Mouse (Mus musculus): ENCODE results near the gene Rag1.

Rag1 gene

DNA sequence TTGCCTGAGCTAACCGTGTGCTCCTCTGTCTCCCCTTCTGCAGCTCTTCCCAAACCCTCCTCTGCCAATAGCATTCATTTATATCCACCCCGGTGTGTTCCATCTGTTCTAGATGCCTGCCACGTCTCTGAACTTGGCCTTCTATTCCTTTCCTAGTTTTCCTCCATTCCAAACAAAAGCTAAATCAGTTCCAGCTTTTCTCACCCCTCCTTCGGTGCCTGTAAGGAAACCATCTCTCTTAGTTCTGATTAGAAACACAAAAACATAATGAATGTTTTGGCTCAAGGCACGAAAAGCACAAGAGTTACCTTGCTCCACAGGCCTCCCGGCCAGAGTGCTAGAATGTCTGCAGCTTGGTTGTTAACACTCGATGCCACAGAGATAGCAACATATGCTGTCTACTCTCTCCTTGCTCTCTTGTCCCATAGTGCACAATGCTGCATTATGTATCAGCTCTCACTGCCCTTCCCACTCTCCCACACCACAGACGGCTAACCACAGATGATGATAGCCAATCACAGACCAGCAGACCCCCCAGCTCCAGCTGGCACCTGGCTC, at the start of gene Rag1, which contains the start of gene B230118H07Rik:
TSS of gene Rag1 (minus strand) at position 388 of the 558 bp plus-strand sequence.
TSS of gene B230118H07Rik (minus strand) at position 419 of the 558 bp plus-strand sequence.
- peak; percentile 72 for DNase-seq

DNA sequence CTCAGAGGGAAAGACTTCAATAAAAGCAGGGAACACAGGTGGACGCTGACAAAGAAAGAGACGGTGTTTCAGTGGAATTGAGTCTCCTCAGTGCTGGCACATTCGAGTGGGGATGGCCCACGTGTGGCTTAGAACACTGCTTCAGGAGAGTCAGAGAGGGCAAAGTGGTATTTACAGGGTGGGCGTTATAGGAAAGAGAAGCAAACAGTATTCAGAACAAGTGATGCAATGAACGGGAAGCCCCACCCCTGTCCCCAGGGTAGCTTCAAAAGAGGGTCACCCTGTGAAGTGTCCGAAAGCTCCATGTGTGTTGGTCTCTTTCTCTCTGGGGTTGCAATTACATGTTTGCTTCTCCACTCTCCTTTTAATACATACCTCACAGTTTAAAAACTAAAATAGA, 46.3 kb upstream of the Rag1 start:
- no peak for DNase-seq

DNA sequence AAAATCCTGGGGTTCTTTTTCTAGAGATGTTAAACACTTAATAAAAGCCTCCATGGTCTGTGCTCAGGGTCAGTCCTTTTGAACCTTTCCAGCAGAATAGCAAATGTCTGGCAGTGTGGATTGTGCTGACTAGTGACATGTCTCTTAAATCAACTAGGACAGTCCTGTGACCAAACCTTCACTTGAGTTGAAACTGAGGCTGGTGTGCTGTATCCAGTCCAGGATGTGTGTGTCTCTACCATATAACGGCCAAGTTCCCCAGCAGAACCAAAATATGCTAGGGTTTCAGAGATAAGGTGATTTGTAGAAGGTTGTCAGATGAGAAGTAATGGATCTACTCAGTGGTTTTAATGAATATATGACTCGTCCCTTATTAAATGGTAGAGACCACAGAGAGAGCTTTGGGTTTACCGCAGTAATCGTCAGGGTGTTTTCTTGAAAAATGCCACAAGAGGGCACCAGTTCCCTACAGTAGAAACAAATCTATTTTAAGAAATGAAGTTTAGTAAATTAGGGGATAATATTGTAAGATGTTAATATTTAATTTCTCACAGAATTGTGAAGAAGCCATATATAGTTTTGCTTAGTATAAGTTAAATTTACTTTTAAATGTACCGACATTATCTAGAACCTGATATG, 44.4 kb upstream of the Rag1 start:
- DNase-seq = peak; percentile 27

DNA sequence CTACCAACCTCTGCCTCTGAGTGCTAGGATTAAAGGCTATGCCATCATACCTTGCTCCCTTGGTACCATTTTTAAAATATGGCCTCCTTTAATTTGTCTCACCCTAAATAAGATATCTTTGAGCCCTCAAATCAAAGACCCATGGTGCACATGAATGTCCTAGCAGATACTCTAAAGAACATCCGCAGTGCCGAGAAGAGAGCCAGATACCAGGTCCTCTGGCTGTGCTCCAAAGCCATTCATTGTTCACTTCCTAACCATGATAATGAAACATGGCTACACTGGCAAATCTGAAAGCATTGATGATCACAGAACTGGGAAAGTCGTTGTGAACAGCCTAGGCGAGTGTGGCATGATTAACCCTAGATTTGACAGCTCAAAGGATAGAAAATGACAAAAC, 43.7 kb upstream of the Rag1 start:
- DNase-seq = no peak

- DNase-seq = no peak
These were observed 41.0 kb upstream of the Rag1 start for GRCm38 (mm10) chr2:101690252-101690827.

- no peak for DNase-seq
These were observed 38.7 kb upstream of the Rag1 start for GRCm38 (mm10) chr2:101688011-101688410.

GRCm38 (mm10) chr2:101684421-101684820, 35.1 kb upstream of the Rag1 start:
- DNase-seq = no peak

DNA sequence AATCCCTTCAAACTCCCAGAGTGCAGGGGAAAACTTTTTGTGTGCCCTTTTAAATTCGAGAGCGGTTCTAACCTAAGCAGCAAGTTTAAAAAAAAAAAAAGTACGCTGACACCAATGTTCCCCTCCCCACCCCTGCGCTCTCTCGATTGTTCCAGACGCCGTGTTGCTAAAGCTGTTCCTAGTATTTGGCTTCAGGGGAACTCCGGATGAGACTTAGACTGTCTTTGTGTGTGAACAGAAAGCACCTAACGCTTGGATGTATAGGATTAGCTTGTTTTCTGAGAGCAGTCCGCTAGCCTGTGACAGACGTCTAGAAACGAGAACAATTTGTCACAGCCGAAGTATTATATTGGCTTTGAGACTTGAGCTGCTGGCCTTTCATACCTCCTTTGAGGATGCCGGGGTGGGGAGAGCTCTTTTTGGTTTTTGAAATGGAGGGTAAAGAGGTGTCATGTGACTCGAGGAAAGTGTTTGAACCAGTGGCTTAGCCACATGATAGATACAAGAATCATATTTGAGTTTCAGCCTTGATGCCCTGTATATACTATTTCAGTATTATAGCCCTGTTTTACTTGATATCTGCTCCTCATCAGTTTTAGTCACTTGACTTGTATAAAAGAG, 30.0 kb upstream of the Rag1 start:
- DNase-seq = peak; percentile 35

DNA sequence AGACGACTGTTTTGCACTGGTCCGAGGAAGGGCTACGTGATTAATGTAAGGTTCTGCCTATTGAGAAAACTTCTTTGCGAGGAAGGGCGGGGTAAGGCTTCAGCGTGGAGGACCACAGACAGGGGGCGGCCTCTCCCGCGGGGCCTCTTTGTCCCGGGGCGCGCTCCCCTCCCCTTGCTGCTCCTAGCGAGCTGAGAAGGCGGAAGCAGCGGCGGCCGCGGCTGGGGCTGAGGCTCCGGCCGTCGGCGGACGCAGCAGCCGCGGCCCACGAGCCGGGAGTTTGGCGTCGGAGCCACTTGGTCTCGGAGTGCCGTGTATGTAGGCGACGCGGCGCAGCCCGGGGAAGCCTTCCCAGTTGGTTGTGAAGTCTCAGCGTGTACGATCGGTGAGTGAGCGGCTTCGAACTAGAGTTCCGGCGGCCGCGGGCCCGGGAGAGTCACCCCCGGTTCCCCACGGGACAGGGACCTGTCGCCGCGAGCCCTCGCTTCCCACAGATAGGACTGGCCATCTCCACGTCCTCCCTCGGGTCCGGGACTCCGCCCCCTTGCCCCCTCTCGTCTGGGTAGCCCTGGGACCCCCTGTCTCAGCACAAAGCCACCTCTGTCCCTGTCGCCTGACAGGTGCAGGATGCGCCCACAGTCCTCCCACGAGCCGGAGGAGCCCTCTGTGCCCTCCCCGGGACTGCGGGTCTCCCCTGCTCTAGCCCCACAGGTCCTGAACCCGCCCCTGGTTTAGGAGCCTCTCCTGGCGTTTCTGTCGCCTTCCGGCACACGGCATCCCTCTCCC, 29.1 kb upstream of the Rag1 start, which contains the start of gene Traf6:
TSS of gene Traf6 (plus strand) at position 194 of the 786 bp plus-strand sequence.
- DNase-seq = peak; percentile 94

DNA sequence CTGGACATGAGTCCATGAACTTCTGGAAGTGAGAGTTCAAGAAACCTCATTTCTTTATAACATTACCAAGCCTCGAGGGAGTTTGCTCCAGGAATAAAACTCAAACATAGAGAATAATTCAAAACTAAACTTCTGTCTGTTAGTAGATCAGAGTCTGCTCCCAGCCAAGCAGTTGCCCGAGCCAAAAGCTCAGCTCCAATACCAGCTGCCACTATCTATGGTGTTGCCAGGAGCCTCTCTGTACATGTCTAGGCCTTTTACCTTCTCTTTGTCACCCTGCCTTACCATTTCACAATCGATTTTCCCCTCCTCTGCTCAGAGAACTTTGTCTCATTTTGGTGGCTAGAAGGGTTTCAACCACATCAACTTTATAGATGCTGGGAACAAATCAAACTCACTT, 24.2 kb upstream of the Rag1 start:
- no peak for DNase-seq

DNA sequence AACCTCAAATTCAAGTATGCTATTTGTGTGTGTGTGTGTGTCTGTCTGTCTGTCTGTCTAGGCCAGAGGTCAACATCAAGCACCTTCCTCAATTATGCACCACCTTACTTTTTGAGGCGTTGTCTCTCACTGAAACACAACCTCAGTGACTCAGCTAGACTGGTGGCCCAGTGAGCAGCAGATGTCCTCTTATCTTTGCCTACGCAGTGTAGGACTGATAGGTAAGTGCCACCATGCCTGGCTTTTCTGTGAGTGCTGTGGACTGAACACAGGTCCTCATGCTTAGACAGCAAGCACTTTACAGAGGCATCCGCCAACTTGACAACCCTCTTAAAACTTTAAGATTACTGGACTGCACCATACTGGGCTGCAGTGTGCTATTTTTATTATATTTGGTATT, 19.4 kb upstream of the Rag1 start:
- DNase-seq = no peak

GRCm38 (mm10) chr2:101665703-101666092, 16.4 kb upstream of the Rag1 start:
- no peak for DNase-seq

DNA sequence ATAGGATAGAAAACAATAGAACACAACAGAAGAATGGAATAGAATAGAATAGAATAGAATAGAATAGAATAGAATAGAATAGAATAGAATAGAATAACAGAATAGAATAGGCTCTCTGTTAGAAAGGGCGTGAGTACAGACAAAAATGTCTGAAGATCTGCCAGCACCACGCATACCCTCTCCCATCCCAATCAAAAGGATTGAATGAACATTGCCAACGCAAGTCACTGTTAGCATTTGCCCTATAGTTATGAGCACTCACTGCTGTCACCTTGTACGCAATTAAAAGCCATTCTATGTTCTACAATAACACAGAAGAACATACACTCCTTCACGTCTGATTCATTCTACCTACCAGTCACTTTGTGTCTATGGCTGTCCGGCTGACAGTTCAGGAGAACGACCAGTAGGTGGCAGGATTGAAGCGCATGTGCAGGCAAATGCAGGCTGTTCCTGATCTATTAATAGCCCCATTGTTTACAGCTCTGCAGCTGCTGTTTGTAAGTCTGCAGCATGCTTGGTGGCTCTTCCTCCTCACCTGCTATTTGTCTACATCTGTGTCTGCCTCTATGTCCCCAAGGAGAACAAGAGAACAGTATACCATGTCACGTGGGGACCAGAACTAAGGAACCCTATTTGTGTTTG, 15.9 kb upstream of the Rag1 start:
- peak; percentile 84 for DNase-seq

- DNase-seq = no peak
These were observed 11.2 kb upstream of the Rag1 start for GRCm38 (mm10) chr2:101660536-101660935.

DNA sequence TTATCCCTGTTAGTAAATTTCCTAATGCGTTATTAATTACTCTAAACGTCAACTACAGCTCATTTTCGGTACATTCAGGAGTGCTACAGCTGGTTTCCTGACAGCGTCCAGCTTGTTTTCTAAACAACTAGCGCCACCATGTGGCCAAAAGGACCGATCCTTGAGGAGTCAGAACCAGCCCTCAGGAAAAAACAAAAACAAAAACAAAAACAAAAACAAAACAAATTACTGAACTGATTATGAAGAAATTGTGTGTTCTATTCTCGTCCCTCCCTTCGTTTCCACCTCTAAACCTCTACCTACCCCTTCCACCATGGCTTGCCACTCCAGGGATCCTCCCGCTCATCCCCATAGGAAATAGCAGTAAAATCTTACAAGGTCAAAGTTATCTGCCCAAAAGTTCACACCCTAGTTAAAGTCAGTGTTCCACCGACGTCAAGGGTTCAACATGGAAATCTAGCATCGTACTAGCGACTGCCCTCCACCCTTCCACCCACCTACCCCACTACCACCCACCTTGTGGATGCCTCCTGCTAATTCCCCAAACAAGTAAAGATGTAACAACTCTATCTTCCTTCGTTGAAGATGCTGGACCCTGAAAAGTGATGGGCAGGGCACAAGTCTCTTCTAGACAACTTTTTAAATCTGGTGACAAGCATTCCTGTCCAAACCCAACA, 3.8 kb upstream of the Rag1 start:
- peak; percentile 96 for DNase-seq

DNA sequence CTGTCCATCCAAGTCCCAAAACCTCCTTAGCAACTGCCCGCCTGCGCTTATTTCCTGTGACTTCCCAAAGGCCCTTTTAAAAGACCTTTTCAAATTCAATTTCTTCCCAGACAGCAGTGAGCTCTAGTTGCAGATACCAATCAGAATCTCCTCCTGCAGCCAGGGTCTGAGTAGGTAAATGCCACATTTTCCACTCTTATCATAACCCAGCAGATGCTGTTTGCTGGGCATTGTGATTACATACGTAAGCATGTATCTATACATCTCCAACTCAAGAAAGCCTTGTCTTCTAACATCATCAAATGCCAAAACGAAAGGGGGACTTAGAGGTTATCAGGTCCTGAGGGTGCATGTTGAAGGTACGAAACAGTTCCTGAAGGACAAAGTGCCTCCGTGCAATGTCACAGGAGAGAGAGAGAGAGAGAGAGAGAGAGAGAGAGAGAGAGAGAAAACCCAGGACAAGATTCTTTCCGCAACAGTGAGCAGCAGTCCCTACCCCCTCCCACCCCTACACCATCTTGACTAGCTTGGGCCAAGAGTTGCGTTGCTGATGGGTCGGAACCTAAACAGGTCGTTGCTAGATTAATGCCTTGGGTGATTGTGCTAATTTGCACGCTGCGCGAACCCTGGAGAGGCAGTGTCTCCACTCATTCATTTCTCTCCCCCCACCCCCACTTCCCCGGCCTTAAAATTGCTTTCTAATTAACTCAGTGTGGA, 3.1 kb upstream of the Rag1 start:
- peak; percentile 45 for DNase-seq

GRCm38 (mm10) chr2:101650446-101650845, 1.1 kb upstream of the Rag1 start:
- DNase-seq = no peak

- DNase-seq = no peak
These were observed 940 bp downstream of the Rag1 start for GRCm38 (mm10) chr2:101648361-101648760.

DNA sequence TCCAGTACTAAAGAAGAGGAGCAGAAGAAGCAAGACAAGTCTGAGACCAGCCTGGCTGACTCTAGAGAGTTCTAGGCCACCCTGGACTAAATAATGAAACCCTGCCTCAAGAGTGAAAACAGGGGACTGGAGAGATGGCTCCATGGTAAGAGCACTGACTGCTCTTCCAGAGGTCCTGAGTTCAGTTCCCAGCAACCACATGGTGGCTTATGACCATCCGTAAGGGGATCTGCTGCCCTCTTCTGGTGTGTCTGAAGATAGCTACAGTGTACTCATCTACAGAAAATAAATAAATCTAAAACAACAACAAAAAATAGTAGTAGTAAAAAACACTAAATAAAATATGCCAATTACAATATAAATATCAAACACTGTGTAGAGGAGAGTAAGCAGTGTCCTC, 3.5 kb downstream of the Rag1 start:
- peak; percentile 62 for DNase-seq

GRCm38 (mm10) chr2:101639840-101640350, 9.4 kb downstream of the Rag1 start:
- no peak for DNase-seq
